Mouse (Mus musculus): ENCODE results near the gene Neb.

GRCm38 (mm10) chr2:52193629-52194028, 184.6 kb downstream of the Neb start:
- TF ChIP-seq CTCF (IDR thresholded peaks at IDR 0.05; ENCODE audit: insufficient read depth, low read depth, low read length) = no peak
- TF ChIP-seq POLR2A (IDR thresholded peaks at IDR 0.05; ENCODE audit: insufficient read depth, low read depth, low read length) = no peak
